Comparison of ENCODE assay signal across 14 mouse cellular contexts in genomic region chr8:61059143-61059542, GRCm38 (mm10).
A peak's percentile ranks its signal among the peaks of the same experiment; 100 is the strongest.
DNase-seq lines count a peak whose midpoint lies in the region; ATAC-seq and TF ChIP-seq lines count a peak whose summit lies in the region.
"Had no signal": no experiment of that assay in that cellular context is flagged by ENCODE, and none has a peak within 500 bp of the region (broad histone marks: within the 10 kb centered on the region; RNA-seq: fewer than 3 reads in every experiment).

No protein-coding gene starts in this region.

- no peak for TF ChIP-seq EP300 in liver, postnatal 0 days (IDR thresholded peaks at IDR 0.05; ENCODE audit: low read depth)

- 0 out of 2 replicates have a peak, but pooled peaks cover 3% of the 10 kb centered on the region for H3K36me3 ChIP-seq in lung, embryonic 14.5 days (ENCODE audit: insufficient read depth)
- H3K36me3 ChIP-seq in liver, postnatal 0 days (replicated peaks; ENCODE audit: insufficient read depth, low read length), result peaks cover 5% of the 10 kb centered on the region; the same call in 1 of the 2 replicates

- no peak for ATAC-seq in lung, embryonic 14.5 days (ENCODE audit: insufficient read depth)
- no peak for ATAC-seq in Patski
- no peak for ATAC-seq in liver, postnatal 0 days

- peak; percentile 11 for DNase-seq in embryo, embryonic 11 days
- no peak for DNase-seq in embryo, embryonic 10 days (ENCODE audit: low spot score)
- peak; percentile 12 for DNase-seq in lung, embryonic 14.5 days
- no peak for DNase-seq in lung, postnatal 25 days (ENCODE audit: low spot score)
- no peak for DNase-seq in Patski (ENCODE audit: low read depth, low spot score)
- DNase-seq in liver, postnatal 0 days, result no peak
- DNase-seq in gastrocnemius, adult 18-20 months (ENCODE audit: low spot score), result no peak
- DNase-seq in heart, postnatal 4 days, result no peak
- DNase-seq: adrenal gland, adult 8-10 months; cerebellum, adult 18-20 months; heart, postnatal 10 days; kidney, adult 9 months; lung, adult 2 months; thymus, postnatal 4 days had no signal

- POLR2A ChIA-PET in Patski (lab: Charles Lee), result no interaction called here

- H3K9ac ChIP-seq in lung, embryonic 14.5 days, result no peak overlapping the region
- no peak overlapping the region for H3K9ac ChIP-seq in liver, postnatal 0 days (replicated peaks)

- H3K27ac ChIP-seq in lung, embryonic 14.5 days (ENCODE audit: low read depth), result no peak overlapping the region
- H3K27ac ChIP-seq in liver, postnatal 0 days (ENCODE audit: low read depth), result no peak overlapping the region

- no peak overlapping the region for H3K4me3 ChIP-seq in lung, embryonic 14.5 days (ENCODE audit: low read depth, low read length)
- H3K4me3 ChIP-seq in liver, postnatal 0 days (ENCODE audit: low read depth, low read length), result no peak overlapping the region

- no peak overlapping the region for H3K4me2 ChIP-seq in lung, embryonic 14.5 days
- no peak overlapping the region for H3K4me2 ChIP-seq in liver, postnatal 0 days (ENCODE audit: low read depth, low read length)

- CTCF ChIA-PET in Patski (lab: Charles Lee), result interaction anchor here (1.1 to 1.7 kb wide), 5 partner anchors 9 to 554 kb away, joined by 3 to 5 read pairs (median 3); partner anchors contain the start of gene Aadat

- no peaks in the 10 kb centered on the region for H3K9me3 ChIP-seq in lung, embryonic 14.5 days (ENCODE audit: low read depth, low read length)
- no peaks in the 10 kb centered on the region for H3K9me3 ChIP-seq in liver, postnatal 0 days (ENCODE audit: low read length)

- in situ Hi-C loops in Patski (cut with MboI; ENCODE audit: low pct_unique_long_range_greater_than_20kb), result loop anchor here (25.0 kb wide), 1 partner anchor 828 kb away; no protein-coding TSS in a partner anchor

- no peaks in the 10 kb centered on the region for H3K27me3 ChIP-seq in lung, embryonic 14.5 days (ENCODE audit: insufficient read depth, low read length)
- H3K27me3 ChIP-seq in Patski, result no peaks in the 10 kb centered on the region
- H3K27me3 ChIP-seq in liver, postnatal 0 days (ENCODE audit: insufficient read depth, low read length), result no peaks in the 10 kb centered on the region

- no peaks in the 10 kb centered on the region for H3K4me1 ChIP-seq in lung, embryonic 14.5 days (ENCODE audit: insufficient read depth)
- H3K4me1 ChIP-seq in liver, postnatal 0 days (ENCODE audit: insufficient read depth), result no peaks in the 10 kb centered on the region

- TF ChIP-seq CTCF in lung, embryonic 14.5 days (IDR thresholded peaks at IDR 0.05; ENCODE audit: low read depth), result peak; percentile 34; the same call in 1 of the 2 replicates
- peak; percentile 69 for TF ChIP-seq CTCF in Patski (IDR thresholded peaks at IDR 0.05)
- TF ChIP-seq CTCF in liver, postnatal 0 days (IDR thresholded peaks at IDR 0.05; ENCODE audit: low read depth), result peak; percentile 61

Comparison
In these comparisons a context has a peak if more than half of its experiments do, and no peak if none do; other contexts are left out.
1. DNase-seq: peak in embryo, embryonic 11 days (single experiment) and lung, embryonic 14.5 days (single experiment); none in embryo, embryonic 10 days (single experiment), lung, postnatal 25 days (single experiment), Patski (single experiment), liver, postnatal 0 days (single experiment), gastrocnemius, adult 18-20 months (single experiment) and heart, postnatal 4 days (single experiment).
2. Peak in every context shown above with its lines, with median percentiles within 50 percentile points of each other: CTCF ChIP-seq.